8 mouse cellular contexts compared by ENCODE assay signal in genomic region chr1:39761211-39762024, GRCm38 (mm10). TPM values are rescaled to one million over a fixed set of nuclear protein-coding genes. Genes with fewer than 3 reads are reported as not detected.
A peak's percentile ranks its signal among the peaks of the same experiment; 100 is the strongest.
DNase-seq lines count a peak whose midpoint lies in the region; ATAC-seq lines count a peak whose summit lies in the region.

No protein-coding gene starts in this region.

- WGBS in hindbrain, embryonic 13.5 days = 7% methylated on average over 22 of the region's 22 CpGs
- 3% methylated on average over 22 of the region's 22 CpGs for WGBS in lung, embryonic 16.5 days

- H3K27me3 ChIP-seq in hindbrain, embryonic 13.5 days = peaks cover 7% of the 10 kb centered on the region; the same call in 1 of the 2 replicates
- H3K27me3 ChIP-seq in lung, embryonic 16.5 days (ENCODE audit: control insufficient read depth, insufficient read depth, low read depth, low read length) = no peaks in the 10 kb centered on the region

- peaks cover 20% of the 10 kb centered on the region for H3K4me1 ChIP-seq in hindbrain, embryonic 13.5 days (replicated peaks)
- peaks cover 47% of the 10 kb centered on the region for H3K4me1 ChIP-seq in lung, embryonic 16.5 days (replicated peaks; ENCODE audit: control insufficient read depth, insufficient read depth, low read length)

- peak; percentile 85 for DNase-seq in ES-CJ7 (ENCODE audit: low read depth, low spot score)
- peak; percentile 74 to 81 for DNase-seq in cerebellum, adult 18-20 months
- peak; percentile 64 to 73 for DNase-seq in layer of hippocampus, postnatal 10 days (ENCODE audit: low spot score in 2 of 2)
- DNase-seq in ovary, postnatal 10 days (ENCODE audit: low spot score) = peak; percentile 21
- peak; percentile 83 for DNase-seq in thymus, postnatal 4 days

- no peaks in the 10 kb centered on the region for H3K9me3 ChIP-seq in hindbrain, embryonic 13.5 days
- H3K9me3 ChIP-seq in lung, embryonic 16.5 days (ENCODE audit: control insufficient read depth, low read length) = no peaks in the 10 kb centered on the region

- H3K36me3 ChIP-seq in hindbrain, embryonic 13.5 days = no peaks in the 10 kb centered on the region
- no peaks in the 10 kb centered on the region for H3K36me3 ChIP-seq in lung, embryonic 16.5 days (ENCODE audit: control insufficient read depth, insufficient read depth, low read length)

- ATAC-seq in frontal cortex, adult (ENCODE audit: low TSS enrichment) = peak; percentile 93
- peak; percentile 74 for ATAC-seq in hindbrain, embryonic 13.5 days (ENCODE audit: low FRiP score)
- peak; percentile 76 for ATAC-seq in lung, embryonic 16.5 days (ENCODE audit: low read depth)

- peak overlapping the region; percentile 34 for H3K4me2 ChIP-seq in hindbrain, embryonic 13.5 days
- peak overlapping the region; percentile 61 for H3K4me2 ChIP-seq in lung, embryonic 16.5 days (ENCODE audit: low read depth, low read length)

- H3K27ac ChIP-seq in hindbrain, embryonic 13.5 days = peak overlapping the region; percentile 69
- H3K27ac ChIP-seq in lung, embryonic 16.5 days (ENCODE audit: low read length) = peak overlapping the region; percentile 98

- no peak overlapping the region for H3K4me3 ChIP-seq in hindbrain, embryonic 13.5 days
- peak overlapping the region; percentile 36 for H3K4me3 ChIP-seq in lung, embryonic 16.5 days (ENCODE audit: low read length)

- 0 out of 2 replicates have a peak overlapping the region, but pooled peaks have one; percentile 4 for H3K9ac ChIP-seq in hindbrain, embryonic 13.5 days
- peak overlapping the region; percentile 59 for H3K9ac ChIP-seq in lung, embryonic 16.5 days (ENCODE audit: low read length)

RNA-seq across cellular contexts. Expression of gene Rfx8, which starts 40.6 kb away (rescaled TPM):
- 0.26 and 0.49 TPM in 2 replicates for polyA plus RNA-seq in hindbrain, embryonic 13.5 days (2015; fragmentation: Nextera tagmentation; extraction: Ambion mirVana)
- total RNA-seq in layer of hippocampus, postnatal 10 days (2021) = under 1 TPM in 1 of 2 experiments, not detected in 1; 0.31 TPM
- 0.40 and 0.58 TPM in 2 replicates for polyA plus RNA-seq in lung, embryonic 16.5 days (2015; fragmentation: Nextera tagmentation; extraction: Ambion mirVana)

RNA-seq across cellular contexts. Expression of gene Gm3646, which starts 43.7 kb away (rescaled TPM):
- polyA plus RNA-seq in hindbrain, embryonic 13.5 days (2015; fragmentation: Nextera tagmentation; extraction: Ambion mirVana) = not detected in 2 replicates
- total RNA-seq in layer of hippocampus, postnatal 10 days (2021) = not detected
- polyA plus RNA-seq in lung, embryonic 16.5 days (2015; fragmentation: Nextera tagmentation; extraction: Ambion mirVana) = not detected in 2 replicates

Comparison
In these comparisons a context has a peak if more than half of its experiments do, and no peak if none do; other contexts are left out.
1. DNase-seq: peak in every context shown above with its lines; median percentile 85 in ES-CJ7; 83 in thymus, postnatal 4 days; 78 in cerebellum, adult 18-20 months; 68 in layer of hippocampus, postnatal 10 days; 21 in ovary, postnatal 10 days.